Mouse (Mus musculus): ENCODE data around the gene Ctnnd1. TPM values are rescaled to one million over a fixed set of nuclear protein-coding genes. Genes with fewer than 3 reads are reported as not detected.
A peak's percentile ranks its signal among the peaks of the same experiment; 100 is the strongest.

The Ctnnd1 gene
- total RNA-seq, 2 experiments from 2014 or later, result 65.1 to 70.2 TPM

- TF ChIP-seq CTCF (IDR thresholded peaks at IDR 0.05), result no peak
- intact Hi-C loops (cut with DNase I), result no loop called here
Measured at GRCm38 (mm10) chr2:84638428-84639220, 11.9 kb downstream of the Ctnnd1 start.

GRCm38 (mm10) chr2:84637452-84638165 lies 13.0 kb downstream of the Ctnnd1 start:
- no peak for DNase-seq (ENCODE audit: extremely low spot score in 1 of 2, low spot score in 2 of 2)
- intact Hi-C loops (cut with DNase I), result no loop called here
- Histone ChIP-seq H3K27ac (peak overlapping the region; percentile 84), H3K4me3 (no peak overlapping the region)
- no peak for TF ChIP-seq CTCF (IDR thresholded peaks at IDR 0.05)

More at GRCm38 (mm10) chr2:84638428-84639220, 11.9 kb downstream of the Ctnnd1 start:
- Histone ChIP-seq H3K27ac (peak overlapping the region; percentile 84; the same call in 1 of the 2 replicates), H3K4me3 (no peak overlapping the region)
- no peak for DNase-seq (ENCODE audit: extremely low spot score in 1 of 2, low spot score in 2 of 2)

GRCm38 (mm10) chr2:84636231-84636741 lies 14.3 kb downstream of the Ctnnd1 start:
- no peak for TF ChIP-seq CTCF (IDR thresholded peaks at IDR 0.05)
- intact Hi-C loops (cut with DNase I), result no loop called here
- Histone ChIP-seq H3K4me3 (no peak overlapping the region), H3K27ac (peak overlapping the region; percentile 84)
- no peak for DNase-seq (ENCODE audit: extremely low spot score in 1 of 2, low spot score in 2 of 2)

- intact Hi-C loops (cut with DNase I), result loop anchor here (2.0 kb wide), 1 partner anchor 13 kb away; no protein-coding TSS in a partner anchor
- no peak for TF ChIP-seq CTCF (IDR thresholded peaks at IDR 0.05)
- no peak overlapping the region for H3K4me3 ChIP-seq
- H3K27ac ChIP-seq, result peak overlapping the region; percentile 84
- peak; percentile 49 to 72 for DNase-seq (ENCODE audit: extremely low spot score in 1 of 2, low spot score in 2 of 2)
Measured at GRCm38 (mm10) chr2:84635611-84636010, 15.0 kb downstream of the Ctnnd1 start.

GRCm38 (mm10) chr2:84634934-84635482 lies 15.6 kb downstream of the Ctnnd1 start:
- intact Hi-C loops (cut with DNase I), result loop anchor here (2.0 kb wide), 1 partner anchor 14 kb away; no protein-coding TSS in a partner anchor
- TF ChIP-seq CTCF (IDR thresholded peaks at IDR 0.05), result no peak; the same call in 1 of the 2 replicates
- peak overlapping the region; percentile 84 for H3K27ac ChIP-seq
- DNase-seq (ENCODE audit: extremely low spot score in 1 of 2, low spot score in 2 of 2), result no peak
- no peak overlapping the region for H3K4me3 ChIP-seq

- no peak overlapping the region for H3K4me3 ChIP-seq
- intact Hi-C loops (cut with DNase I), result loop anchor here (2.0 kb wide), 1 partner anchor 15 kb away; no protein-coding TSS in a partner anchor
- H3K27ac ChIP-seq, result peak overlapping the region; percentile 16; the same call in 1 of the 2 replicates
- DNase-seq (ENCODE audit: extremely low spot score in 1 of 2, low spot score in 2 of 2), result no peak
- no peak for TF ChIP-seq CTCF (IDR thresholded peaks at IDR 0.05)
Measured at GRCm38 (mm10) chr2:84634006-84634405, 16.6 kb downstream of the Ctnnd1 start.

GRCm38 (mm10) chr2:84632999-84633398 lies 17.6 kb downstream of the Ctnnd1 start:
- DNase-seq (ENCODE audit: extremely low spot score in 1 of 2, low spot score in 2 of 2), result no peak
- no peak for TF ChIP-seq CTCF (IDR thresholded peaks at IDR 0.05)
- H3K27ac ChIP-seq, result peak overlapping the region; percentile 54; the same call in 1 of the 2 replicates
- intact Hi-C loops (cut with DNase I), result no loop called here
- H3K4me3 ChIP-seq, result no peak overlapping the region

GRCm38 (mm10) chr2:84632001-84632400 lies 18.6 kb downstream of the Ctnnd1 start:
- Histone ChIP-seq H3K27ac (no peak overlapping the region; the same call in 1 of the 2 replicates), H3K4me3 (no peak overlapping the region)
- intact Hi-C loops (cut with DNase I), result no loop called here
- TF ChIP-seq CTCF (IDR thresholded peaks at IDR 0.05), result no peak
- no peak for DNase-seq (ENCODE audit: extremely low spot score in 1 of 2, low spot score in 2 of 2)

GRCm38 (mm10) chr2:84627036-84627435 lies 23.5 kb downstream of the Ctnnd1 start:
- no peak overlapping the region for H3K27ac ChIP-seq
- intact Hi-C loops (cut with DNase I), result no loop called here
- H3K4me3 ChIP-seq, result no peak overlapping the region
- DNase-seq (ENCODE audit: extremely low spot score in 1 of 2, low spot score in 2 of 2), result no peak
- no peak for TF ChIP-seq CTCF (IDR thresholded peaks at IDR 0.05)

- DNase-seq (ENCODE audit: extremely low spot score in 1 of 2, low spot score in 2 of 2), result no peak
- Histone ChIP-seq H3K27ac (no peak overlapping the region), H3K4me3 (no peak overlapping the region)
- intact Hi-C loops (cut with DNase I), result no loop called here
- TF ChIP-seq CTCF (IDR thresholded peaks at IDR 0.05), result no peak
Measured at GRCm38 (mm10) chr2:84626366-84626975, 24.1 kb downstream of the Ctnnd1 start.

- H3K4me3 ChIP-seq, result no peak overlapping the region
- intact Hi-C loops (cut with DNase I), result no loop called here
- DNase-seq (ENCODE audit: extremely low spot score in 1 of 2, low spot score in 2 of 2), result no peak
- TF ChIP-seq CTCF (IDR thresholded peaks at IDR 0.05), result no peak
- H3K27ac ChIP-seq, result no peak overlapping the region
Measured at GRCm38 (mm10) chr2:84624201-84624600, 26.4 kb downstream of the Ctnnd1 start.

All from left cerebral cortex, adult 2 months (tissue).